Mouse (Mus musculus): ENCODE results near the gene Srrm4.

GRCm38 (mm10) chr5:116525308-116525707 lies 66.3 kb downstream of the Srrm4 start:
- TF ChIP-seq CTCF (IDR thresholded peaks at IDR 0.05; ENCODE audit: control insufficient read depth, insufficient read depth, insufficient read length) (no peak), USF1 (IDR thresholded peaks at IDR 0.05; ENCODE audit: low read depth) (no peak), MAX (IDR thresholded peaks at IDR 0.05) (no peak), MYOG (IDR thresholded peaks at IDR 0.05; ENCODE audit: control insufficient read depth, extremely low read depth, insufficient read length) (no peak), MYOD1 (IDR thresholded peaks at IDR 0.05; ENCODE audit: control insufficient read depth, insufficient read length, low read depth) (no peak), CEBPB (IDR thresholded peaks at IDR 0.05; ENCODE audit: low read depth) (no peak), FOSL1 (IDR thresholded peaks at IDR 0.05; ENCODE audit: insufficient read depth, low read length, poor library complexity, severe bottlenecking) (no peak)

Data from C2C12 (cell line).